Mouse (Mus musculus): ENCODE data around the gene Timp4. TPM values are rescaled to one million over a fixed set of nuclear protein-coding genes. Genes with fewer than 3 reads are reported as not detected.

The Timp4 gene
- 17.0 and 32.1 TPM in 2 replicates for polyA plus RNA-seq (2014; fragmentation: Nextera tagmentation; extraction: Ambion mirVana)

DNA sequence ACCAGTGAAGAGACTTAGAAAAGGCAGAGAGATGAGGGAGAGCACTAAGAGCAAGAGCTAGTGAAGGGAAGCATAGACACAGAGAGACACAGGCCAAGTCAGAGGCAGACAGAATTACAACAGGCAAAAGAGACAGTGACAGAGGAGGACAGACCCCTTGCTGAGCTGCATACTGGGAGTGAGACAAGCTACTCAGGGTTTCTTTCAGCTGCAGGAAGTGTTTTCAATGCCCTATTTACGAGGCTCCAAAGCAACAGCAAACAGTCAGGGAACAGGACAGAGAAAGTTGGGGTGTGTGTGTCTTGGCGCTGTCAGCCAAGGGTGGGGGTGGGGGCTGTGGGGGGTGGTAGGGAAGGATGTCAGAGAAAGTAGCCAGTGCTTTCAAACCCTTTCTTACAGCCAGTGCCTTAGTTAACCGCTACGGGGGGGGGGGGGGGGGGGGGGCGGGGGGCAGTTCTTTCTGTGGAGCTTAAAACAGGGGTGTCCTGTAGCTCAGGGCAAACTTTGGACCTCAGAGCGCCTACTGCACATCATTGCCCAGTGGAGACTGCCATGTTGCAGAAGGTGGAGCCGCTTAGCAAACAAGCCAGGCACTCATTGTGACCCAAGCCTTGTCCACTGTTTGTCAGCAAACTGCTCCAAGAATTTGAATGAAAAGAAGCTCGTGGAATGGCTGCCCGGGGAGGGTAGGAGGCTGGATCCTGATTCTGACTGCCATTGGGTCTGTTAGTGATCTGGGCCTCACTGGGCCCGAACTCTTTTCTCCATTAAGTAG is at the start of gene Timp4:
Gene Timp4, minus strand, starts transcription at position 107 of the 775 bp plus-strand sequence.
- H3K9me3 ChIP-seq (ENCODE audit: control insufficient read depth, low read length) = no peaks in the 10 kb centered on the region
- no peaks in the 10 kb centered on the region for H3K36me3 ChIP-seq (ENCODE audit: control insufficient read depth, insufficient read depth, low read length)
- WGBS = 16% methylated on average over 7 of the region's 10 CpGs
- peak within 1 kb of the TSS; percentile 38 for H3K4me2 ChIP-seq (ENCODE audit: low read depth, low read length)
- H3K27ac ChIP-seq (ENCODE audit: low read depth, low read length) = peak within 1 kb of the TSS; percentile 64
- H3K9ac ChIP-seq (replicated peaks; ENCODE audit: low read depth, low read length) = peak within 1 kb of the TSS; percentile 32; the same call in 1 of the 2 replicates
- H3K27me3 ChIP-seq (ENCODE audit: control insufficient read depth, insufficient read depth, low read length) = no peaks in the 10 kb centered on the region
- 0 out of 2 replicates have a peak, but pooled peaks cover 6% of the 10 kb centered on the region for H3K4me1 ChIP-seq (ENCODE audit: control insufficient read depth, insufficient read depth, low read length)
- peak within 1 kb of the TSS; percentile 6; the same call in 1 of the 2 replicates for H3K4me3 ChIP-seq (ENCODE audit: low read depth, low read length)
- peak; percentile 80 for ATAC-seq (ENCODE audit: low read depth)

DNA sequence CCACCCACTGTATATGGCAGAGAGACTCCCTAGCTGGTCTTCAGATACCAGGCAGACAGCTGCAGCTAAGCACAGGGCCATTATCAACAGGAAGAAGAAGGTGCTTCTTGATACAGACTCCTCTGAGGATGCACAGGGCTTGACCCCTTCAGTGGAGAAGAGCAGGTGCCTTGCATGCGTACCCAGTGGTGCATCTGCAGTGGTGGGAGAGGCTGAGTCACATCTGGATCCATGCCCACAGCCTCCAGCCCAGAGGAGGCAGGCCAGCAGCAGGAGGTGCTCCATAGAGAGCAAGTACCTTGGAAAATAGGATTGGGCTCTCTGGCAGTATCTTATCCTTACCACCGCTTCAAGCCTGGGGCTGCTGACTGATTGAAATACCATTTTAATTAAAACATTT is 41.9 kb upstream of the Timp4 start:
- Histone ChIP-seq H3K4me1 (ENCODE audit: control insufficient read depth, insufficient read depth, low read length) (no peaks in the 10 kb centered on the region), H3K36me3 (ENCODE audit: control insufficient read depth, insufficient read depth, low read length) (no peaks in the 10 kb centered on the region), H3K27me3 (ENCODE audit: control insufficient read depth, insufficient read depth, low read length) (no peaks in the 10 kb centered on the region), H3K4me2 (ENCODE audit: low read depth, low read length) (no peak overlapping the region), H3K4me3 (ENCODE audit: low read depth, low read length) (no peak overlapping the region), H3K27ac (ENCODE audit: low read depth, low read length) (no peak overlapping the region), H3K9me3 (ENCODE audit: control insufficient read depth, low read length) (no peaks in the 10 kb centered on the region), H3K9ac (replicated peaks; ENCODE audit: low read depth, low read length) (no peak overlapping the region)
- no peak for ATAC-seq (ENCODE audit: low read depth)
- WGBS = 76% methylated on average over 2 of the region's 2 CpGs

DNA sequence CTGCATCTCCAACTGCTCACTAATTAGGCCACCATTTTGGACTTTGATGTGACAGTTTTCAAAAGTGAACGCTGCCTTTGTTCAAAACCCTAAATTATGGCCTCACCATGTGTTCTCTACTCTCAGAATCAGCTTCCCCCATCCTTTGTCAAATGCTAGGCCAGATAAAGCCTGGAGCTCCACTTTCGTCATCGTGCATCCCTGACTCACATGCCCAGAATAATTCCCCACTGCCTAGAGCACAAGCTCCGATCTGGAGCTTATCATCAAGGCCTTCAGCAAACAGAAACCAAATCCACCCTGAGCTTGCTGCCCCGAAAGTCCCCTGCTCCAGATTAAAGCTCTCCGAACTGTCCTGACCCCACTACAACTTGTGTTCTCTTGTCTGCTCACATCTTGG is 40.6 kb upstream of the Timp4 start:
- WGBS = 79% methylated on average over 6 of the region's 6 CpGs
- no peaks in the 10 kb centered on the region for H3K9me3 ChIP-seq (ENCODE audit: control insufficient read depth, low read length)
- no peak overlapping the region for H3K27ac ChIP-seq (ENCODE audit: low read depth, low read length)
- no peak for ATAC-seq (ENCODE audit: low read depth)
- H3K36me3 ChIP-seq (ENCODE audit: control insufficient read depth, insufficient read depth, low read length) = no peaks in the 10 kb centered on the region
- no peak overlapping the region for H3K4me2 ChIP-seq (ENCODE audit: low read depth, low read length)
- H3K4me1 ChIP-seq (ENCODE audit: control insufficient read depth, insufficient read depth, low read length) = no peaks in the 10 kb centered on the region
- no peak overlapping the region for H3K4me3 ChIP-seq (ENCODE audit: low read depth, low read length)
- no peak overlapping the region for H3K9ac ChIP-seq (replicated peaks; ENCODE audit: low read depth, low read length)
- no peaks in the 10 kb centered on the region for H3K27me3 ChIP-seq (ENCODE audit: control insufficient read depth, insufficient read depth, low read length)

DNA sequence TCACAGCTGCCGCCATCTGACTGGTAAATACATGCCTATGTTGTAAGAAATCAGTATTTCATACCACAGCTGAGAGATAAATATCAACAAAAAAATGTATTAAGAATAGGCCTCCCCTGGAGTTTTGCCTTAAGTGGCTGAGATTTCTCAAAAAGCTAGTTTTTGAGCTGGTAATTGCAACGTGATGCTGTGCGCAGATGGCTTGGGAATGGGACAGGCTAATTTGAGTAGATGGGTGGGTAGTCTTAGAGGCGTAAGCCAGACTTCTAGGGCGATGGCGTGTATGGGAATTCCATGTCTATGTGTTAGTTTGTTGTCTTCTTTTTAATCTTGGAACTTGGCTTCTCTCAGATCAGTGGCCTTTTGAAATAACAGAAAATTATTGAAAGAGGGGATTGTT is 39.8 kb upstream of the Timp4 start:
- Histone ChIP-seq H3K9ac (replicated peaks; ENCODE audit: low read depth, low read length) (no peak overlapping the region), H3K4me2 (ENCODE audit: low read depth, low read length) (no peak overlapping the region), H3K9me3 (ENCODE audit: control insufficient read depth, low read length) (no peaks in the 10 kb centered on the region), H3K27ac (ENCODE audit: low read depth, low read length) (no peak overlapping the region), H3K4me3 (ENCODE audit: low read depth, low read length) (no peak overlapping the region), H3K4me1 (ENCODE audit: control insufficient read depth, insufficient read depth, low read length) (no peaks in the 10 kb centered on the region), H3K36me3 (ENCODE audit: control insufficient read depth, insufficient read depth, low read length) (no peaks in the 10 kb centered on the region), H3K27me3 (ENCODE audit: control insufficient read depth, insufficient read depth, low read length) (no peaks in the 10 kb centered on the region)
- 93% methylated on average over 6 of the region's 6 CpGs for WGBS
- ATAC-seq (ENCODE audit: low read depth) = no peak

DNA sequence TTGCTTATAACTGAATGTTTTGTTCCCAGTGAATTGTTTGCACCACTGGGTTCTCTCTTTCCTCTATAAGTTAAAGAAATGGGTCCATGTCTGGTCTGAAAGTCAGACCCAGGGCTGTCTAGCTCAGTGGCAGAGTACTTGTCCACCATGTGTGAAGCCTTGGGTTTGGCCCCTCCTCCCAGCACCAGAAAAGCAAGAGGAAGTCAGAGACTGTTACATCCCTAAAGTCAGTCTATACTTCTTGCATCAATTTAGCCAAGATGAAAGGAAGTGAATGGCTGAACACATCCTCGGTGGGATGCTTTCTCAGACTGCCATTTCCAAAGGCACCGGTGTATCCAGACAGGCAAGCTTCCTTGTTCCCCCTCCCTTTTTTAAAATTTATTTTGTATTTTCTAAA is 39.1 kb upstream of the Timp4 start:
- H3K9ac ChIP-seq (replicated peaks; ENCODE audit: low read depth, low read length) = no peak overlapping the region
- H3K4me3 ChIP-seq (ENCODE audit: low read depth, low read length) = no peak overlapping the region
- H3K9me3 ChIP-seq (ENCODE audit: control insufficient read depth, low read length) = no peaks in the 10 kb centered on the region
- ATAC-seq (ENCODE audit: low read depth) = no peak
- H3K27me3 ChIP-seq (ENCODE audit: control insufficient read depth, insufficient read depth, low read length) = no peaks in the 10 kb centered on the region
- no peak overlapping the region for H3K27ac ChIP-seq (ENCODE audit: low read depth, low read length)
- no peak overlapping the region for H3K4me2 ChIP-seq (ENCODE audit: low read depth, low read length)
- H3K36me3 ChIP-seq (ENCODE audit: control insufficient read depth, insufficient read depth, low read length) = no peaks in the 10 kb centered on the region
- WGBS = 78% methylated on average over 2 of the region's 2 CpGs
- no peaks in the 10 kb centered on the region for H3K4me1 ChIP-seq (ENCODE audit: control insufficient read depth, insufficient read depth, low read length)

DNA sequence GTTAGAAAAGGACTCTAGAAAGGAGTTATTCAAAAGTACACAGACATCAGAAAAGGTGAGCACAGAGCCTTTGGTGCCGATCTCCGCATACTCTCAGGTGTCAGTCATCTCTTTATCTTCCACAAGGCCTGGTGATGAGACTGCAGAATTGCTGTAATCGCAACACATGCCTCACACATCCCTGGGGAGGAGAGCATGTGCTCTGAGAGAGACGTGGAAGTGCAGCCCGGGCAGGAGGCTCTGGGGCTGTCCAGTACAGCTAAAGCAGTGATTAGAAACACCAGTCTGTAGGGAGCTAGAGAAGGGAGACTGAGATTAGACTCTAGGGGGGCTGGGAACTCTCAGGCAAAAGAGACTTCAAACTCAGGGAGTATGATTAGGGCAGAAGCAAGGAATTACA is 38.6 kb upstream of the Timp4 start:
- 62% methylated on average over 5 of the region's 5 CpGs for WGBS
- ATAC-seq (ENCODE audit: low read depth) = no peak
- Histone ChIP-seq H3K4me2 (ENCODE audit: low read depth, low read length) (no peak overlapping the region), H3K4me1 (ENCODE audit: control insufficient read depth, insufficient read depth, low read length) (no peaks in the 10 kb centered on the region), H3K4me3 (ENCODE audit: low read depth, low read length) (no peak overlapping the region), H3K9ac (replicated peaks; ENCODE audit: low read depth, low read length) (no peak overlapping the region), H3K9me3 (ENCODE audit: control insufficient read depth, low read length) (no peaks in the 10 kb centered on the region), H3K27me3 (ENCODE audit: control insufficient read depth, insufficient read depth, low read length) (no peaks in the 10 kb centered on the region), H3K27ac (ENCODE audit: low read depth, low read length) (no peak overlapping the region), H3K36me3 (ENCODE audit: control insufficient read depth, insufficient read depth, low read length) (no peaks in the 10 kb centered on the region)

DNA sequence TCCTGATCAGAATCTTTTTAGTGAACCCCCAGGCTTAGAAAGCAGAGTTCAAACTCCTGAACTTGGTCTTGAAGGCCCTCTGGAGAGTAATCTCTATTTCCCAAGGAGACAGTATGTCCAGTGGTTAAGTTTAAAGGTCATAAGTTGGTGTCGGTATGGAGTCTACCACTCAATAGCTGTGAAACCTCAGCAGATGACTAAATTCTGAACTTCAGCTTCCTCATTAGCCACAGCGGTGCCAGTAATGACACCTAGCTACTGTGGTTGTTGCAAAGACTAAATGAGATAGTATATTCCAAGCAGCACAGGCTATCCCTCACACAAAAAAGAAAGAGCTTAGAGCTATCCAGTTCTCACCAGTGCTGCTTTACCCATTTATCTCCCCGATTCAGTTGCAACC is 36.2 kb upstream of the Timp4 start:
- Histone ChIP-seq H3K4me1 (ENCODE audit: control insufficient read depth, insufficient read depth, low read length) (no peaks in the 10 kb centered on the region), H3K36me3 (ENCODE audit: control insufficient read depth, insufficient read depth, low read length) (no peaks in the 10 kb centered on the region), H3K4me2 (ENCODE audit: low read depth, low read length) (no peak overlapping the region), H3K9ac (replicated peaks; ENCODE audit: low read depth, low read length) (no peak overlapping the region), H3K9me3 (ENCODE audit: control insufficient read depth, low read length) (no peaks in the 10 kb centered on the region), H3K4me3 (ENCODE audit: low read depth, low read length) (no peak overlapping the region), H3K27ac (ENCODE audit: low read depth, low read length) (no peak overlapping the region), H3K27me3 (ENCODE audit: control insufficient read depth, insufficient read depth, low read length) (no peaks in the 10 kb centered on the region)
- ATAC-seq (ENCODE audit: low read depth) = no peak
- 94% methylated on average over 3 of the region's 3 CpGs for WGBS

DNA sequence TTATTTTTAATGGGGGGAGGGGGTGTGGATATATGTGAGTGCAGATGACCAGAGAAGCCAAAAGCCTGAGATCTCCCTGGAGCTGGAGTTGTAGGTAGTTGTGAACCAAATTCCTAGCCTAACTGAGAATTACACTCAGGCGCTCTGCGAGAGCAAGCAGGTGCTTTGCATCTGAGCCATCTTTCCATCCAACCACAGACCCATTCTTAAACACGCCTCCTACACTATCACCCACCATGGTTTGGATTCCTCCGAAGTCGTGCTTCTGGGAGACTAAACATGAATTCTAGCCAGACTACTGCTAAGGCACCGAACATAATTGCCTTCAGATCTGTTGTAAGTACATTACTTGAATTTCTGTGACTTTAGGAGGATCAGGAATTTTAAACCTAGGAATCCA is 34.4 kb upstream of the Timp4 start:
- Histone ChIP-seq H3K27ac (ENCODE audit: low read depth, low read length) (no peak overlapping the region), H3K4me2 (ENCODE audit: low read depth, low read length) (no peak overlapping the region), H3K4me3 (ENCODE audit: low read depth, low read length) (no peak overlapping the region), H3K27me3 (ENCODE audit: control insufficient read depth, insufficient read depth, low read length) (no peaks in the 10 kb centered on the region), H3K36me3 (ENCODE audit: control insufficient read depth, insufficient read depth, low read length) (no peaks in the 10 kb centered on the region), H3K4me1 (ENCODE audit: control insufficient read depth, insufficient read depth, low read length) (no peaks in the 10 kb centered on the region), H3K9ac (replicated peaks; ENCODE audit: low read depth, low read length) (no peak overlapping the region), H3K9me3 (ENCODE audit: control insufficient read depth, low read length) (no peaks in the 10 kb centered on the region)
- ATAC-seq (ENCODE audit: low read depth) = no peak
- 94% methylated on average over 6 of the region's 6 CpGs for WGBS

DNA sequence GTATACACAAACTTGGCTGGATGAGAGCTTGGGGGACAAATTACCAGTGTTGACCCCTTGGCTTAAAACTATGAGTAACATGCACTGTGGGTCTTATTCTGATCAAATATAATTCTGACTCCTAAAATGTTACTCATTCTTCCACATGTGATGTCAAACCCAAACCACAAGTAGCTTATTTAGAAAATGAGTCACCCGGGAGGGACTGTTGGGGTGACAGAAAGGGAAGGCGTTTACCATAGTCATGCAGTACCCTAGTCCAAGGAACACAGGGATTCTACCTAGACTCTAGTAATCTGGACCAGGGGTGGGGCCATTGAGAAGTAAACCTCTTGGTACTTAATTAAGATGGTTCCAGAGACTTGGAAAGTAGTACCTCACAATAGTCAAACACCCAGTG is 32.1 kb upstream of the Timp4 start:
- Histone ChIP-seq H3K4me2 (ENCODE audit: low read depth, low read length) (no peak overlapping the region), H3K4me1 (ENCODE audit: control insufficient read depth, insufficient read depth, low read length) (no peaks in the 10 kb centered on the region), H3K4me3 (ENCODE audit: low read depth, low read length) (no peak overlapping the region), H3K9me3 (ENCODE audit: control insufficient read depth, low read length) (no peaks in the 10 kb centered on the region), H3K27me3 (ENCODE audit: control insufficient read depth, insufficient read depth, low read length) (no peaks in the 10 kb centered on the region), H3K27ac (ENCODE audit: low read depth, low read length) (no peak overlapping the region), H3K9ac (replicated peaks; ENCODE audit: low read depth, low read length) (no peak overlapping the region), H3K36me3 (ENCODE audit: control insufficient read depth, insufficient read depth, low read length) (no peaks in the 10 kb centered on the region)
- WGBS = 92% methylated on average over 2 of the region's 2 CpGs
- ATAC-seq (ENCODE audit: low read depth) = no peak

All from neural tube, embryonic 14.5 days (tissue).